Mouse (Mus musculus): ENCODE results near the gene Gpr132.

DNA sequence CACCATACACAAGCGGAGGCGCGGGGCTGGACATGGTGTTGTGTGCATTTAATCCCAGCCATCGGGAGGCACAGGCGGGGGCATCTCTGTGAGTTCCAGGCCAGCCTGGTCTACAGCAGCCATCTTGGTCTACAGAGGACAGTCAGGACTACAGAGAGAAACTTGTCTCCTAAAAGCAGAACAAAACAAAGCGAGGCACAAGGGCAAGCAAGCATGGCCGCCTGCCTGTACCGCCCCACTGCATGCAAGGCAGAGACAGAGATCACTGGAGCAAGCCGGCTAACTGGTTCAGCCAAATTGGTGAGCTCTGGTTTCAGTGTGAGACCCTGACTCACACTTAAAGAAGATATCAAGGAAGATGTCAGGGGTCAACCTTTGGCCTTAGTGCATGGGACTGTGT is 17.7 kb downstream of the Gpr132 start:
- TF ChIP-seq MYOG (IDR thresholded peaks at IDR 0.05; ENCODE audit: control insufficient read depth, extremely low read depth, insufficient read length) (no peak), MAX (IDR thresholded peaks at IDR 0.05) (no peak), USF1 (IDR thresholded peaks at IDR 0.05; ENCODE audit: low read depth) (no peak)

Measured in C2C12 (cell line).